Mouse (Mus musculus) stomach, postnatal 0 days (tissue): ENCODE measurements around the gene Dhx15.

ENCODE experiments used
- CTCF ChIP-seq: IDR thresholded peaks from 2 replicates; pipeline ENCODE4 v1.5.1; 2016; ENCODE audit warnings: antibody characterized with exemption, low read depth, mild to moderate bottlenecking, moderate library complexity
- EP300 ChIP-seq: optimal IDR thresholded peaks from 2 replicates; pipeline ENCODE3; 2016; ENCODE audit warnings: antibody characterized with exemption

DNA sequence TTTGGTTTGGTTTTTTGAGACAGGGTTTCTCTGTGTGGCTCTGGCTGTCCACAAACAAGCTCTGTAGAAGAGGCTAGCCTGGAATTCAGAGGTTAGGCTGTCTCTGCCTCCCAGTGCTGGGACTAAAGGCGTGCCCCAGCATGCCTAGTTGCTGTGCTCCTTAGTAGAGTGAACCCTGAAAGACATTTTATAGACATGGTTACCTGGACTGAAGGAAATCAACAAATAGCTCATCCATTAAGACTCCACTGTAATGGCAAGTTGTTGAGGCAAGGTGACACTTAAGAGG lies 810 bp upstream of the Dhx15 start:
- TF ChIP-seq CTCF: no peak
- TF ChIP-seq EP300: no peak
